Mouse (Mus musculus) spleen, adult 2 months (tissue): ENCODE measurements around the gene Tnfrsf1b.

Experiments used
- CTCF ChIP-seq: fragments of 200-500 bp; IDR thresholded peaks from 2 replicates; pipeline ENCODE4 v1.5.1; 2011; ENCODE audit warnings: mild to moderate bottlenecking, inconsistent platforms; ENCODE audit not compliant: insufficient read depth, insufficient read length, insufficient replicate concordance; ENCODE audit errors: extremely low read depth
- POLR2A ChIP-seq: fragments of 200-500 bp; IDR thresholded peaks from 2 replicates; pipeline ENCODE4 v1.6.1; 2011; ENCODE audit warnings: low read depth, low read length, inconsistent platforms

GRCm38 (mm10) chr4:145295589-145296300 lies 49.1 kb upstream of the Tnfrsf1b start:
- TF ChIP-seq POLR2A (no peak), CTCF (peak; percentile 63; the same call in 1 of the 2 replicates)
